Mouse (Mus musculus) activated CD4-positive, CD25-positive, alpha-beta regulatory T cell, adult 4 months (primary cell): ENCODE measurements around the gene Podnl1. TPM values are rescaled to one million over a fixed set of nuclear protein-coding genes. Genes with fewer than 3 reads are reported as not detected.

ENCODE experiments used
- polyA plus RNA-seq, 2 experiments: library from polyadenylated mRNA; unstranded; fragments of 100-300 nt; shearing (Covaris generic); gene quantifications; one replicate each; pipeline ENCODE4 v1.2.1; 2017

Gene Podnl1
- polyA plus RNA-seq, 2 experiments from 2014 or later: 8.2 to 9.0 TPM

Other genes with a start within 250 kb of the Podnl1 start
- gene Adgrl1, start 225.9 kb upstream of the Podnl1 start, polyA plus RNA-seq: 10 to 100 TPM in 1 of 2 experiments, 1 to 10 TPM in 1; 9.3 to 11.0 TPM
- gene Gm10644, start 170.8 kb upstream of the Podnl1 start, polyA plus RNA-seq: under 1 TPM; 0.24 to 0.66 TPM
- 10 to 100 TPM; 69.0 to 76.6 TPM for gene Asf1b, start 170.5 kb upstream of the Podnl1 start, polyA plus RNA-seq
- gene Prkaca, start 153.0 kb upstream of the Podnl1 start, polyA plus RNA-seq: 10 to 100 TPM; 18.9 to 22.0 TPM
- 1 to 10 TPM; 5.5 to 5.9 TPM for gene Samd1, start 128.3 kb upstream of the Podnl1 start, polyA plus RNA-seq
- gene 1700067K01Rik, start 124.5 kb upstream of the Podnl1 start, polyA plus RNA-seq: under 1 TPM in 1 of 2 experiments, not detected in 1; 0.95 TPM
- gene 2210011C24Rik, start 113.8 kb upstream of the Podnl1 start, polyA plus RNA-seq: 1 to 10 TPM in 1 of 2 experiments, under 1 TPM in 1; 0.83 to 1.1 TPM
- gene Palm3, start 104.5 kb upstream of the Podnl1 start, polyA plus RNA-seq: 1 to 10 TPM; 1.1 to 2.4 TPM
- 100 to 1,000 TPM; 185 to 292 TPM for gene Il27ra, start 83.4 kb upstream of the Podnl1 start, polyA plus RNA-seq
- 10 to 100 TPM; 44.3 to 60.9 TPM for gene Rln3, start 81.0 kb upstream of the Podnl1 start, polyA plus RNA-seq
- 1 to 10 TPM in 1 of 2 experiments, under 1 TPM in 1; 0.98 to 1.2 TPM for gene Gm10643, start 60.9 kb upstream of the Podnl1 start, polyA plus RNA-seq
- gene Rfx1, start 59.2 kb upstream of the Podnl1 start, polyA plus RNA-seq: 10 to 100 TPM; 11.9 to 12.6 TPM
- gene Dcaf15, start 21.2 kb upstream of the Podnl1 start, polyA plus RNA-seq: 10 to 100 TPM; 13.9 to 15.9 TPM
- 10 to 100 TPM; 14.9 to 16.0 TPM for gene Cc2d1a, start 21.9 kb downstream of the Podnl1 start, polyA plus RNA-seq
- 1 to 10 TPM in 1 of 2 experiments, under 1 TPM in 1; 0.40 to 1.2 TPM for gene 4930432K21Rik, start 22.0 kb downstream of the Podnl1 start, polyA plus RNA-seq
- 1 to 10 TPM in 1 of 2 experiments, not detected in 1; 1.1 TPM for gene Nanos3, start 59.2 kb downstream of the Podnl1 start, polyA plus RNA-seq
- gene Zswim4, start 111.1 kb downstream of the Podnl1 start, polyA plus RNA-seq: 1 to 10 TPM; 3.1 to 5.5 TPM
- gene D8Ertd738e, start 123.7 kb downstream of the Podnl1 start, polyA plus RNA-seq: 100 to 1,000 TPM; 382 to 385 TPM
- 10 to 100 TPM; 38.1 to 39.4 TPM for gene Mri1, start 131.3 kb downstream of the Podnl1 start, polyA plus RNA-seq
- gene Ccdc130, start 144.4 kb downstream of the Podnl1 start, polyA plus RNA-seq: 10 to 100 TPM; 32.2 to 45.4 TPM